Mouse (Mus musculus) olfactory bulb, adult 2 months (tissue): ENCODE data around the gene Pdzph1.

ENCODE experiments used
- CTCF ChIP-seq: fragments of 200-500 bp; IDR thresholded peaks from 2 replicates; pipeline ENCODE4 v1.5.1; 2012; ENCODE audit warnings: low read depth, mild to moderate bottlenecking, low read length, moderate library complexity; ENCODE audit not compliant: insufficient read depth
- POLR2A ChIP-seq: fragments of 200-500 bp; IDR thresholded peaks from 2 replicates; pipeline ENCODE4 v1.6.1; 2012; ENCODE audit warnings: mild to moderate bottlenecking, low read depth, low read length, moderate library complexity; ENCODE audit not compliant: insufficient read depth

GRCm38 (mm10) chr17:58932279-58932982 is 58.7 kb downstream of the Pdzph1 start:
- TF ChIP-seq CTCF (no peak), POLR2A (no peak)
